Mouse (Mus musculus): ENCODE results near the gene Retreg1. TPM values are rescaled to one million over a fixed set of nuclear protein-coding genes. Genes with fewer than 3 reads are reported as not detected.

Retreg1 gene
- total and polyA plus RNA-seq, 2 experiments from 2014 or later, result 28.0 to 29.0 TPM

GRCm38 (mm10) chr15:25910924-25911323 is 67.9 kb downstream of the Retreg1 start:
- TF ChIP-seq CTCF (IDR thresholded peaks at IDR 0.05), result no peak
- ATAC-seq (ENCODE audit: low FRiP score), result no peak
- Histone ChIP-seq H3K4me1 (ENCODE audit: insufficient read depth, low read length) (peaks cover 9% of the 10 kb centered on the region), H3K27me3 (ENCODE audit: insufficient read depth, low read length) (no peaks in the 10 kb centered on the region), H3K27ac (ENCODE audit: low read depth, low read length) (no peak overlapping the region; the same call in 1 of the 2 replicates), H3K4me3 (ENCODE audit: low read depth, low read length) (no peak overlapping the region), H3K9ac (replicated peaks; ENCODE audit: low read length, poor library complexity, severe bottlenecking) (no peak overlapping the region), H3K36me3 (ENCODE audit: insufficient read depth, low read length) (no peaks in the 10 kb centered on the region), H3K4me2 (ENCODE audit: low read depth, low read length, poor library complexity, severe bottlenecking) (no peak overlapping the region), H3K9me3 (ENCODE audit: low read length) (no peaks in the 10 kb centered on the region)
- WGBS, result 100% methylated on average over 1 of the region's 1 CpGs
- no peak for DNase-seq (ENCODE audit: low spot score)

- H3K4me3 ChIP-seq (ENCODE audit: low read depth, low read length), result no peak overlapping the region
- H3K4me2 ChIP-seq (ENCODE audit: low read depth, low read length, poor library complexity, severe bottlenecking), result no peak overlapping the region
- TF ChIP-seq CTCF (IDR thresholded peaks at IDR 0.05), result no peak
- H3K9me3 ChIP-seq (ENCODE audit: low read length), result no peaks in the 10 kb centered on the region
- no peak overlapping the region for H3K9ac ChIP-seq (replicated peaks; ENCODE audit: low read length, poor library complexity, severe bottlenecking)
- no peak overlapping the region for H3K27ac ChIP-seq (ENCODE audit: low read depth, low read length)
- no peak for DNase-seq (ENCODE audit: low spot score)
- ATAC-seq (ENCODE audit: low FRiP score), result no peak
- no peaks in the 10 kb centered on the region for H3K27me3 ChIP-seq (ENCODE audit: insufficient read depth, low read length)
- peaks cover 9% of the 10 kb centered on the region for H3K4me1 ChIP-seq (ENCODE audit: insufficient read depth, low read length)
- 88% methylated on average over 7 of the region's 7 CpGs for WGBS
- no peaks in the 10 kb centered on the region for H3K36me3 ChIP-seq (ENCODE audit: insufficient read depth, low read length)
These were observed 69.9 kb downstream of the Retreg1 start for GRCm38 (mm10) chr15:25912911-25913310.

GRCm38 (mm10) chr15:25913659-25914058 is 70.7 kb downstream of the Retreg1 start:
- 89% methylated on average over 9 of the region's 9 CpGs for WGBS
- Histone ChIP-seq H3K4me1 (ENCODE audit: insufficient read depth, low read length) (peaks cover 9% of the 10 kb centered on the region), H3K4me3 (ENCODE audit: low read depth, low read length) (no peak overlapping the region), H3K9ac (replicated peaks; ENCODE audit: low read length, poor library complexity, severe bottlenecking) (no peak overlapping the region), H3K9me3 (ENCODE audit: low read length) (no peaks in the 10 kb centered on the region), H3K27me3 (ENCODE audit: insufficient read depth, low read length) (no peaks in the 10 kb centered on the region), H3K4me2 (ENCODE audit: low read depth, low read length, poor library complexity, severe bottlenecking) (no peak overlapping the region), H3K27ac (ENCODE audit: low read depth, low read length) (no peak overlapping the region), H3K36me3 (ENCODE audit: insufficient read depth, low read length) (no peaks in the 10 kb centered on the region)
- no peak for ATAC-seq (ENCODE audit: low FRiP score)
- no peak for TF ChIP-seq CTCF (IDR thresholded peaks at IDR 0.05)
- no peak for DNase-seq (ENCODE audit: low spot score)

DNA sequence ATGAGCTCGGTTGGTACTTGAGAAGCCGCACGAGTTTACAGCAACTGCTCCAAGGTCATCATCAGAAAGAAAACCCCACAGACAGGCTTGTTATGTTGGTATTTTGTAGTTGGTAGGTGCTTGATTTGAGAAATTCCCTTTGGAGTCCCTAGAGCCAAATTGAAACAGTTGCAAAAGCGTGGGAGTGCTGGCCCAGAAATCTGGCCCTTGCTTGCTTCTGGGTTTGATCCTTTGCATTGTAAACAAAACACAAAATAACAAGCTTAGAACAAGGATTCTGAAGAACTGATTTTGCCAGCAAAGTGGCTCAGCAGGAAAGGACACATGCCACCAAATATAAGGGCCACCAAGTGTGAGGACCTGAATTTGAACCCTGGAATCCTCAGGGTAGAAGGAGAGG is 71.2 kb downstream of the Retreg1 start:
- Histone ChIP-seq H3K9ac (replicated peaks; ENCODE audit: low read length, poor library complexity, severe bottlenecking) (no peak overlapping the region), H3K36me3 (ENCODE audit: insufficient read depth, low read length) (no peaks in the 10 kb centered on the region), H3K27ac (ENCODE audit: low read depth, low read length) (no peak overlapping the region), H3K4me2 (ENCODE audit: low read depth, low read length, poor library complexity, severe bottlenecking) (no peak overlapping the region), H3K4me3 (ENCODE audit: low read depth, low read length) (no peak overlapping the region), H3K9me3 (ENCODE audit: low read length) (no peaks in the 10 kb centered on the region), H3K27me3 (ENCODE audit: insufficient read depth, low read length) (no peaks in the 10 kb centered on the region), H3K4me1 (ENCODE audit: insufficient read depth, low read length) (peaks cover 9% of the 10 kb centered on the region)
- 81% methylated on average over 4 of the region's 4 CpGs for WGBS
- no peak for TF ChIP-seq CTCF (IDR thresholded peaks at IDR 0.05)
- ATAC-seq (ENCODE audit: low FRiP score) (no peak), DNase-seq (ENCODE audit: low spot score) (no peak)

GRCm38 (mm10) chr15:25915013-25915412 is 72.0 kb downstream of the Retreg1 start:
- DNase-seq (ENCODE audit: low spot score) (no peak), ATAC-seq (ENCODE audit: low FRiP score) (no peak)
- peaks cover 9% of the 10 kb centered on the region for H3K4me1 ChIP-seq (ENCODE audit: insufficient read depth, low read length)
- H3K27ac ChIP-seq (ENCODE audit: low read depth, low read length), result no peak overlapping the region
- no peaks in the 10 kb centered on the region for H3K36me3 ChIP-seq (ENCODE audit: insufficient read depth, low read length)
- H3K27me3 ChIP-seq (ENCODE audit: insufficient read depth, low read length), result no peaks in the 10 kb centered on the region
- TF ChIP-seq CTCF (IDR thresholded peaks at IDR 0.05), result no peak
- H3K4me2 ChIP-seq (ENCODE audit: low read depth, low read length, poor library complexity, severe bottlenecking), result no peak overlapping the region
- H3K4me3 ChIP-seq (ENCODE audit: low read depth, low read length), result no peak overlapping the region
- no peaks in the 10 kb centered on the region for H3K9me3 ChIP-seq (ENCODE audit: low read length)
- H3K9ac ChIP-seq (replicated peaks; ENCODE audit: low read length, poor library complexity, severe bottlenecking), result no peak overlapping the region
- WGBS, result 50% methylated on average over 10 of the region's 10 CpGs

GRCm38 (mm10) chr15:25915574-25916205 is 72.7 kb downstream of the Retreg1 start:
- Histone ChIP-seq H3K27me3 (ENCODE audit: insufficient read depth, low read length) (no peaks in the 10 kb centered on the region), H3K36me3 (ENCODE audit: insufficient read depth, low read length) (no peaks in the 10 kb centered on the region), H3K9ac (replicated peaks; ENCODE audit: low read length, poor library complexity, severe bottlenecking) (no peak overlapping the region), H3K4me3 (ENCODE audit: low read depth, low read length) (no peak overlapping the region), H3K4me2 (ENCODE audit: low read depth, low read length, poor library complexity, severe bottlenecking) (no peak overlapping the region), H3K27ac (ENCODE audit: low read depth, low read length) (0 out of 2 replicates have a peak overlapping the region, but pooled peaks have one; percentile 43), H3K4me1 (ENCODE audit: insufficient read depth, low read length) (peaks cover 7% of the 10 kb centered on the region), H3K9me3 (ENCODE audit: low read length) (no peaks in the 10 kb centered on the region)
- DNase-seq (ENCODE audit: low spot score) (peak; percentile 76), ATAC-seq (ENCODE audit: low FRiP score) (peak; percentile 51)
- WGBS, result 32% methylated on average over 11 of the region's 11 CpGs
- TF ChIP-seq CTCF (IDR thresholded peaks at IDR 0.05), result peak; percentile 3; the same call in 1 of the 2 replicates

Measured in midbrain, postnatal 0 days (tissue).